Mouse (Mus musculus) ES-E14 (cell line): ENCODE data around the gene Dmac2. TPM values are rescaled to one million over a fixed set of nuclear protein-coding genes. Genes with fewer than 3 reads are reported as not detected.
A peak's percentile ranks its signal among the peaks of the same experiment; 100 is the strongest.

Experiments
- DNase-seq: peaks from one replicate; pipeline ENCODE4 v3.0.0-alpha.2; 2013; ENCODE audit warnings: low read depth, low spot score
- H3K27ac ChIP-seq: 2 replicates; pipeline ENCODE4 v1.5.1; 2012; ENCODE audit warnings: low read depth, mild to moderate bottlenecking, low read length, moderate library complexity, mixed read lengths; ENCODE audit not compliant: poor library complexity, insufficient read depth, severe bottlenecking
- H3K36me3 ChIP-seq: 2 replicates; pipeline ENCODE4 v1.6.1; 2012; ENCODE audit warnings: mild to moderate bottlenecking, low read length, moderate library complexity, mixed read lengths; ENCODE audit not compliant: control insufficient read depth, poor library complexity, insufficient read depth, severe bottlenecking
- H3K4me1 ChIP-seq, 2 experiments: fragments of 150-350 bp in 1 of 2; sonication (generic) in 1 of 2; 2 replicates each; pipeline ENCODE4 v1.6.1; 2012; ENCODE audit warnings: low read length in 2 of 2, mild to moderate bottlenecking in 1 of 2, mixed read lengths in 1 of 2; ENCODE audit not compliant: control insufficient read depth in 2 of 2, insufficient read depth in 2 of 2, poor library complexity in 1 of 2
- H3K4me3 ChIP-seq, 2 experiments: fragments of 150-350 bp in 1 of 2; sonication (generic) in 1 of 2; 2 replicates each; pipeline ENCODE4 v1.5.1; 2012; ENCODE audit warnings: low read length in 2 of 2, low read depth in 1 of 2, mild to moderate bottlenecking in 1 of 2, mixed read lengths in 1 of 2; ENCODE audit not compliant: insufficient read depth in 1 of 2, poor library complexity in 1 of 2, severe bottlenecking in 1 of 2
- H3K9ac ChIP-seq: 2 replicates; pipeline ENCODE4 v1.6.1; 2012; ENCODE audit warnings: low read depth, mild to moderate bottlenecking, low read length, mixed read lengths; ENCODE audit not compliant: poor library complexity, insufficient read depth, severe bottlenecking
- H3K9me3 ChIP-seq: fragments of 150-350 bp; sonication (generic); 2 replicates; pipeline ENCODE4 v1.6.1; 2012; ENCODE audit warnings: low read depth, mild to moderate bottlenecking, low read length; ENCODE audit not compliant: control insufficient read depth, insufficient read depth
- CHD2 ChIP-seq: IDR thresholded peaks from 2 replicates; pipeline ENCODE4 v1.6.1; 2014; ENCODE audit warnings: mild to moderate bottlenecking, low read depth, low read length, inconsistent platforms
- HCFC1 ChIP-seq: IDR thresholded peaks from 2 replicates; pipeline ENCODE4 v1.6.1; 2012; ENCODE audit warnings: low read length, inconsistent platforms, borderline replicate concordance; ENCODE audit not compliant: insufficient read depth
- MAFK ChIP-seq: IDR thresholded peaks from 2 replicates; pipeline ENCODE4 v1.6.1; 2014; ENCODE audit warnings: mild to moderate bottlenecking, low read depth, low read length, inconsistent platforms; ENCODE audit not compliant: insufficient read depth
- ZC3H11A ChIP-seq: IDR thresholded peaks from 2 replicates; pipeline ENCODE4 v1.6.1; 2012; ENCODE audit warnings: low read depth, mild to moderate bottlenecking, inconsistent platforms, low read length, borderline replicate concordance
- ZNF384 ChIP-seq: IDR thresholded peaks from 2 replicates; pipeline ENCODE4 v1.6.1; 2012; ENCODE audit warnings: low read depth, low read length, inconsistent platforms
- in situ Hi-C, 2 experiments: fragments of 600-800 bp; cut with MboI; formaldehyde crosslinking; loops; one replicate each; pipeline ENCODE4 v1.15.1; 2025; ENCODE audit warnings: low sequenced_read_pairs in 2 of 2, inconsistent platforms in 1 of 2; ENCODE audit not compliant: unreplicated experiment in 2 of 2
- total RNA-seq: library from RNA; depleted of rRNA; stranded (reverse); fragments of 300-350 nt; gene quantifications from 2 replicates; pipeline ENCODE4 v1.2.3, GENCODE M21; 2012

The Dmac2 gene
- total RNA-seq, 1 experiment, result 30.0 TPM

GRCm38 (mm10) chr7:25652244-25652759, 33.1 kb downstream of the Dmac2 start:
- Histone ChIP-seq H3K4me3 (no peak overlapping the region), H3K9ac (no peak overlapping the region), H3K36me3 (peaks cover 2% of the 10 kb centered on the region; the same call in 1 of the 2 replicates), H3K9me3 (no peaks in the 10 kb centered on the region), H3K27ac (no peak overlapping the region), H3K4me1 (peaks cover 0 to 12% of the 10 kb centered on the region in 2 experiments; a peak in 2 of 4 replicates)
- no peak for DNase-seq
- in situ Hi-C loops, result no loop called here
- TF ChIP-seq ZC3H11A, result no peak
- TF ChIP-seq CHD2, result no peak
- TF ChIP-seq HCFC1, result no peak
- TF ChIP-seq ZNF384, result no peak
- TF ChIP-seq MAFK, result no peak

- Histone ChIP-seq H3K9me3 (no peaks in the 10 kb centered on the region), H3K9ac (peak overlapping the region; percentile 56), H3K4me1 (peaks cover 6 to 12% of the 10 kb centered on the region in 2 experiments; a peak in 3 of 4 replicates), H3K4me3 (peak overlapping the region; percentile 14 to 33; a peak in 2 of 4 replicates), H3K36me3 (peaks cover 4% of the 10 kb centered on the region; the same call in 1 of the 2 replicates), H3K27ac (peak overlapping the region; percentile 76; the same call in 1 of the 2 replicates)
- TF ChIP-seq ZNF384 (peak; percentile 89), ZC3H11A (no peak)
- in situ Hi-C loops, result no loop called here
- no peak for DNase-seq
These were observed 36.6 kb downstream of the Dmac2 start for GRCm38 (mm10) chr7:25655601-25656428.

- in situ Hi-C loops, result no loop called here
- TF ChIP-seq MAFK (no peak), ZC3H11A (no peak), CHD2 (no peak), HCFC1 (no peak), ZNF384 (no peak)
These were observed 38.6 kb downstream of the Dmac2 start for GRCm38 (mm10) chr7:25657785-25658184.

GRCm38 (mm10) chr7:25658657-25659472, 39.7 kb downstream of the Dmac2 start, which contains the start of the genes Bckdha and Exosc5:
Gene Bckdha, minus strand, starts transcription at chr7:25658981.
Gene Exosc5, plus strand, starts transcription at chr7:25659164.
- Histone ChIP-seq H3K36me3 (peaks cover 25% of the 10 kb centered on the region), H3K9me3 (no peaks in the 10 kb centered on the region), H3K4me1 (peaks cover 6 to 12% of the 10 kb centered on the region in 2 experiments; a peak in 3 of 4 replicates), H3K4me3 (peak within 1 kb of the TSS; percentile 86 to 92), H3K9ac (peak within 1 kb of the TSS; percentile 87), H3K27ac (peak within 1 kb of the TSS; percentile 45)
- TF ChIP-seq HCFC1 (peak; percentile 78; the same call in 1 of the 2 replicates), ZNF384 (no peak)
- peak; percentile 100 for DNase-seq
- in situ Hi-C loops, result no loop called here

More at GRCm38 (mm10) chr7:25657785-25658184, 38.6 kb downstream of the Dmac2 start:
- no peaks in the 10 kb centered on the region for H3K9me3 ChIP-seq
- H3K27ac ChIP-seq, result no peak overlapping the region
- DNase-seq, result no peak
- H3K36me3 ChIP-seq, result peaks cover 17% of the 10 kb centered on the region
- peak overlapping the region; percentile 66 for H3K9ac ChIP-seq
- H3K4me3 ChIP-seq, result peak overlapping the region; percentile 84 to 86
- peaks cover 6 to 11% of the 10 kb centered on the region in 2 experiments; a peak in 3 of 4 replicates for H3K4me1 ChIP-seq
